Mouse (Mus musculus) lung, postnatal 0 days (tissue): ENCODE results near the gene Tmem254c.
"Not testable (repeated sequence)": the region's sequence is repeated elsewhere in the genome, so short reads cannot be mapped to it uniquely, and the experiment has no call there.

Experiments
- CTCF ChIP-seq: IDR thresholded peaks from 2 replicates; pipeline ENCODE4 v1.5.1; 2016; ENCODE audit warnings: antibody characterized with exemption, mild to moderate bottlenecking
- EP300 ChIP-seq: IDR thresholded peaks from 2 replicates; pipeline ENCODE4 v1.6.1; 2016; ENCODE audit warnings: antibody characterized with exemption, mild to moderate bottlenecking, control low read depth

DNA sequence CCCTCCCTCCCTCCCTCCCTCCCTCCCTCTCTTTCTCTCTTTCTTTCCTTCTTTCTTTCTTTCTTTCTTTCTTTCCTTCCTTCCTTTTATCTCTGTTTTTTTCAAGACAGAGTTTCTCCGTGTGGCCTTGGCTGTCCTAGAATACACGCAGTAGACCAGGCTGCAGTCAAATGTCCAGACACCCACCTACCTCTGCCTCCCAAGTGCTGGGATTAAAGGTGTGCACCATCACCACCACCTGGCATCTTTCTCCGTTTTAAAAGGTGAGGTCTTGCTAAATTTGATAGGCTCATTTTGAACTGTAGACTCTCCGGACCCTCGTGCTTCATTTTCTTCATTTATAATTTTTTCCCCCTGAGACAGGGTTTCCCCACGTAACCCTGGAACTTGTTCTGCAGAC lies 14.1 kb upstream of the Tmem254c start, which contains the start of gene Cphx2:
- not testable (repeated sequence) for TF ChIP-seq EP300, CTCF
